Mouse (Mus musculus) cerebellum, adult 11-12 months (tissue): ENCODE measurements around the gene Scn8a.

Source experiments
- DNase-seq: peaks from one replicate; pipeline ENCODE4 v3.0.0; 2022

The Scn8a gene

GRCm38 (mm10) chr15:101046039-101046526 is 176.4 kb downstream of the Scn8a start:
- no peak for DNase-seq

GRCm38 (mm10) chr15:101046527-101047193 is 177.0 kb downstream of the Scn8a start:
- no peak for DNase-seq

DNA sequence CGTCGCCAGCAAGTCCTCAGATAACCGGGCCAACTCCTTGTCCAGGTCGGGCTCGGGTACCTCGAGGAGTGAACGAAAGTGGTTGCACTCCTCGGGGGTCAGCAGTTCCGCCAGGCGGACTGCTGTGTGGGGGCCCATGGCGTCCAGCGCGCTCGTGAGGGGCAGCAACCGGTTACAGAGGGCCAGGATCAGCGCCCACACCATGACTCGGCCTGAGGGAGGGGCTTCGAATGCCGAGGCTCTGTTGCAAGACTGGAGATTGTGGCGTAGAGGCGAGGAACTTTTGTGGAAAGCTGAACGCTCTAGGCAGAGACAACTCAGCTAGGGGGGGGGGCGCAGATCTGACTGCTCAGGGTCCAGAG is 177.5 kb downstream of the Scn8a start, which contains the start of gene Gm47841:
Gene Gm47841 (minus strand): TSS at position 204 of the 362 bp plus-strand sequence.
- no peak for DNase-seq

DNA sequence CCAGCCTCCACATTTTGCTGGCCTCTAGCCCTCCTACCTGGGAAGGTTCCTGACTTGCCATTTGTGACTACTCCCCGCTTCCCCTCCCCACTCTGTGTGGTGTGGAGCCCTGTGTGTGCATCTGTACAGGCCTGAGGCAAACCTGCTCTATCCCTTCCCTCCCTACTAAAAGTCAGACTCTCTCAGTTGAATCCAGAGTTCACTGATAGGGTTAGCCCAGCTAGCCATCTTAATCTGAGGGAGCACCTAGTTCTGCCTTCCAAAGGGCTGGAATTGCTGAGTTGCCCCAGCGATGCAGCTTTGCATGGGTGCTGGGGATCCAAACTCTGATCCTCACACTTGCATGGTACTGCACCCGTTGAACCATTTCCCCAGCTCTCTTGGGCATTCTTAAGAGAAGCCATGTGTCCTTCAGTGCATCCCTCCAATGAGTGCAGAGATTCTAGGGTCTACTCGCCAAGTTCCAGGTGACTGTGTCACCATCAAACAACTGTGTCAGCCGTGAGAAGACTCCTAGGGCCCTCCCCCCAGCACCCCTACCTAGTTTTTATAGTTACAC is 178.8 kb downstream of the Scn8a start:
- no peak for DNase-seq

DNA sequence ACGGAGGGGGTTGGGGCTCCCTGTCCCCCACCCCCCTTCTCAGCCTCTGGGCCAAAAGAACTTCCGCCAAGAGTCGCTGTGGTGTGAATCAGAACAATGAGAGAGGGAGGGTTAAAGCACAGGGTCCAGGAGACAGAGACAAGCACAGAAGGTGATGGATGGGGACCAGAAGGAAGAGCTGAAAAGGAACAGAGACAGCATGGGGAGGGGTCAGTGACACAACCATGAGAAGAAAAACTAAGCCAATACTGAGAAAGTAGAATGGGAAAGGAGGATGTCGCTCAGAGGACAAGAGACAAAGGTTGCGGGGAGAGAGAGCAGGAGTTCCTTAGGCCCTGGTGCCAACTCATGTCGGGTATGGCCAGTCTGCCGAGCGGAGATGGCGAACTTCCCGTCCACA is 182.2 kb downstream of the Scn8a start:
- DNase-seq = no peak

DNA sequence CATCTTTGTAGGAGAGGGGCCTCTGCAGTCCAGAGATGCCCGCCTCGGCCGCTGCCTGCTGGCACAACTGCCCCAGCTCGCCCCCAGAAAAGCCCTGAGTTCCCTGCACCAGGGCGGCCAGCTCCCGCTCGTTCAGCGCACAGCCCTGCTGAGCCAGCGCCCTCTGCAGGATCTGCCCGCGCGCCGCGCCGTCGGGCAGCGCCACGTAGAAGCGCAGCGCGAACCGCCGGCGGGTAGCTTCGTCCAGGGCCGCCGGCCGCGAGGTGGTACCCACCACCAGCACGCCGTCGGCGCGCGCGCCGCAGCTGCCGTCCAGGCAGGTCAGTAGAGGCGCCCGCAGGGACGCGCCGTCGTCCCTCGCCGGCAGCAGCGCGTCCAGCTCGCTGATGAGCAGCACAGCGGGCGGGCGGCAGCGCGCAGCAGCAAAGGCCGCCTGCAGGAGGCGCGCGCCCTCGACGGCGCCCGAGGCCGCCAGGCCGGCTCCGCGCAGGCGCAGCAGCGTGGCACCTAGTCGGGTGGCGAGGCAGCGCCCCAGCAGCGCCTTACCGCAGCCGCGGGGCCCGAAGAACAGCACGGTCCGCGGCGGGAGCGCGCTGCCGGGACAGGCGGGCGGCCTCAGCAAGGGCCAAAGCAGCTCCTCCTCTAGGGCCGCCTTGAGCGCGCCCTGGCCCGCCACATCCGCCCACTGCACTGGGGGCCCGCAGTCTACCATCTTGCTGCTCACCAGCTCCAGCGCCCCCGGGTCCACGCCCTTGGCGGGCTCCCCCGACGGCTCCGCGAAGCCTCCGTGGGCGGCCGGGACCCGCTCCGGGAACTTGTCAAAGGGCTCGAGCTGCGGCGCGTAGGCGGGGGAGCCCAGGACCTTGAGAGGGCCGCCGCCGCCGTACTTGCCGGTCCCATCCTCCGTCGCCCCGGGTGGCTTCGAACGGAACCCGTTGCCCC is 183.2 kb downstream of the Scn8a start:
- no peak for DNase-seq

DNA sequence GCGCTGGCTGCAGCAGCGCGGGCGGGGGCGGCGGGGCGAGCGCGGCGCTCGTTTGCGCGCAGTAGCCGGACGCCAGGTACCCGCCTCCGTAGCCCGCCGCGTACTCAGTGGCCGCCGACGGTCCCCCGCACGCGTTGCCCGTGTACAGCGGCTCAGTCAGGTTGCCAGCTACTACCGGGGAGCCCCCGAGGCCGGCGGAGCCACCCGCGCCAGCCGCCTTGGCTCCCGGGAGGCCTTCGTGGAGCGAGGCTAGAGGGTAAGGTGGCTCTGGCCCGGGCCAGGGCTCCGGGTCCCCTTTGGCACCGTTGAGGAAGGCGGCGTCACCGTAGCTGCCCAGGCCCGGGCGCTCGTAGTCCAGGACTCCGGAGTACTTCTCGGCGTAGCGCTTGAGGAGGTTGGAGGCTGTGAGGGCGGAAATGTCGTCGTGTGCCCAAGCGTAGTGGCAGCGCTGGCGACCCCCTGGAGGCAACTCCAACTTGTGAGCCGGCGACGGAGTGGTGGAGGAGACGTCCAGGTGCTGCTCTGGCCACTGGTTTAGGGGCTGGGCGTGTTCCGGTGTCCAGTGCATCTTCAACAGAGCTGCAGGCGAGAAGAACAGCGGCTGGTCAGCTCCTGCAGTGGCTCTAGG is 184.3 kb downstream of the Scn8a start:
- no peak for DNase-seq

- DNase-seq = no peak
These were observed 184.9 kb downstream of the Scn8a start for GRCm38 (mm10) chr15:101054541-101054940.

- no peak for DNase-seq
These were observed 186.6 kb downstream of the Scn8a start for GRCm38 (mm10) chr15:101056225-101056624.

GRCm38 (mm10) chr15:101059570-101060279 is 190.1 kb downstream of the Scn8a start:
- no peak for DNase-seq

GRCm38 (mm10) chr15:101060280-101060852 is 190.7 kb downstream of the Scn8a start:
- DNase-seq = no peak

DNA sequence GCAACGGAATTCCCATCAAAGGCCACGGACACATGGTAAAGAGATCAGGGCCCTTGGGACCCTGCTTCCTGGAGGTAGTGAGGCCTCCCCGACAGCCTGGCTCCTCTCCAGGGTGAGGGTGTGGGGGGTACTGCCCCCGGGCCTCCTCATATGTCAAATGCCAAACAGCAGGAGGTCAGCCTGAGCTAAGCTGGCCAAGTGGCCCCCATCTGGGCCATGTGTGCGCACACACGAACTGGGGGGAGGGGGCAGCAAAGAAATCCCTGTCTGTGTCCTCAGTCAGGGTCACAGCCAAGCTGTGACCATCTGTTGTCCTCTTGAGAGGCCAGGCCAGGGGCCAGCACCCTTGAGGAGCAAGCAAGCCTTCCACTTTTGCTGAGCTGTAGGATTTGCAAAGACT is 195.4 kb downstream of the Scn8a start:
- peak; percentile 33 for DNase-seq

GRCm38 (mm10) chr15:101066364-101066847 is 196.7 kb downstream of the Scn8a start:
- DNase-seq = no peak

- no peak for DNase-seq
These were observed 197.4 kb downstream of the Scn8a start for GRCm38 (mm10) chr15:101066920-101067696.

- no peak for DNase-seq
These were observed 198.4 kb downstream of the Scn8a start for GRCm38 (mm10) chr15:101068029-101068428.

- DNase-seq = no peak
These were observed 199.0 kb downstream of the Scn8a start for GRCm38 (mm10) chr15:101068671-101069070.

- no peak for DNase-seq
These were observed 200.1 kb downstream of the Scn8a start for GRCm38 (mm10) chr15:101069641-101070190.

- no peak for DNase-seq
These were observed 201.1 kb downstream of the Scn8a start for GRCm38 (mm10) chr15:101070762-101071161.

DNA sequence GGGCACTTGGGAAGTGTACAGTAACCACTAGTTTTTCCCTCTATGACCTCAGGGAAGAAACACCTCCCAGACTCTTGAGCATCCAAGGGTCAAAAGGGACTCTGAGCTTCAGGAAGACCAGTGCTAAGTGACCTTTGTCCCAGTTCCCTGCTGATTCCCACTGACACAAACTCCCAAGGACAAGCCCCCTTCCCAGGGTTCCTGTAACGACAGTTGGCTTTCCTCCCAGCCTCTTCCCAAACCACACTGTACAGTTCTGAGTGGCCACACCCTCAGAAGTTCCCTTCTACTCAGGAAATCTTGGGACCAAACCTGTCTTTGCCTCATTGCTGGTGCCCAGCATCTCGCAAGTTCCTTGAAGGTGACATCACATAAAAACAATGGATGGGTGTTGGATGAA is 203.1 kb downstream of the Scn8a start:
- DNase-seq = no peak

- DNase-seq = no peak
These were observed 204.4 kb downstream of the Scn8a start for GRCm38 (mm10) chr15:101074067-101074466.

GRCm38 (mm10) chr15:101075150-101075549 is 205.5 kb downstream of the Scn8a start:
- DNase-seq = no peak
